Mouse (Mus musculus) liver, embryonic 15.5 days (tissue): Measurements from ENCODE around the gene Pecam1. TPM values are rescaled to one million over a fixed set of nuclear protein-coding genes. Genes with fewer than 3 reads are reported as not detected.

Experiments used
- ATAC-seq: fragments of 200-750 bp; cut with Nextera tagmentation; 2 replicates; pipeline ENCODE4 v1.8.0; 2017; ENCODE audit warnings: moderate number of reproducible peaks, mild to moderate bottlenecking, moderate library complexity; ENCODE audit not compliant: insufficient read depth
- H3K27ac ChIP-seq: fragments of 300-500 bp; sonication (generic); replicated peaks from 2 replicates; pipeline ENCODE4 v1.5.1; 2015; ENCODE audit warnings: mild to moderate bottlenecking, inconsistent platforms
- H3K27me3 ChIP-seq: fragments of 300-500 bp; sonication (generic); 2 replicates; pipeline ENCODE4 v1.6.1; 2015; ENCODE audit warnings: mild to moderate bottlenecking, inconsistent platforms
- H3K36me3 ChIP-seq: fragments of 300-500 bp; sonication (generic); replicated peaks from 2 replicates; pipeline ENCODE4 v1.6.1; 2015; ENCODE audit warnings: moderate library complexity, mild to moderate bottlenecking, inconsistent platforms
- H3K4me1 ChIP-seq: fragments of 300-500 bp; sonication (generic); replicated peaks from 2 replicates; pipeline ENCODE4 v1.6.1; 2015; ENCODE audit warnings: inconsistent platforms
- H3K4me2 ChIP-seq: fragments of 300-500 bp; sonication (generic); 2 replicates; pipeline ENCODE4 v1.6.1; 2015; ENCODE audit warnings: moderate library complexity, mild to moderate bottlenecking, inconsistent platforms
- H3K4me3 ChIP-seq: fragments of 300-500 bp; sonication (generic); replicated peaks from 2 replicates; pipeline ENCODE4 v1.5.1; 2015; ENCODE audit warnings: mild to moderate bottlenecking, inconsistent platforms
- H3K9ac ChIP-seq: fragments of 300-500 bp; sonication (generic); 2 replicates; pipeline ENCODE4 v1.6.1; 2015; ENCODE audit warnings: moderate library complexity, mild to moderate bottlenecking, inconsistent platforms
- H3K9me3 ChIP-seq: fragments of 300-500 bp; sonication (generic); replicated peaks from 2 replicates; pipeline ENCODE4 v1.6.1; 2016; ENCODE audit warnings: inconsistent platforms
- WGBS: fragments of 180-500 bp; shearing (Covaris S2); methylation state at CpG from one replicate; pipeline ENCODE4 v1.1.7; 2015; ENCODE audit warnings: mixed read lengths; ENCODE audit not compliant: insufficient replicate concordance; 5-methylcytosine and 5-hydroxymethylcytosine counted together
- polyA plus RNA-seq: library from polyadenylated mRNA; unstranded; fragments of >200 nt; fragmentation: Nextera tagmentation; extraction: Ambion mirVana; gene quantifications from 2 replicates; pipeline ENCODE4 v1.2.1, GENCODE M21; 2015

The Pecam1 gene
- polyA plus RNA-seq, 1 experiment from 2014 or later, result 7.0 TPM

GRCm38 (mm10) chr11:106692890-106693289 lies 57.5 kb downstream of the Pecam1 start:
- no peak overlapping the region for H3K4me2 ChIP-seq
- WGBS, result 61% methylated on average over 4 of the region's 4 CpGs

GRCm38 (mm10) chr11:106688375-106688774 lies 62.1 kb downstream of the Pecam1 start:
- H3K36me3 ChIP-seq, result no peaks in the 10 kb centered on the region
- no peak overlapping the region for H3K4me3 ChIP-seq
- H3K4me1 ChIP-seq, result no peaks in the 10 kb centered on the region
- no peaks in the 10 kb centered on the region for H3K27me3 ChIP-seq
- no peak overlapping the region for H3K9ac ChIP-seq
- no peak overlapping the region for H3K4me2 ChIP-seq
- H3K27ac ChIP-seq, result no peak overlapping the region
- 39% methylated on average over 5 of the region's 5 CpGs for WGBS
- no peak for ATAC-seq
- no peaks in the 10 kb centered on the region for H3K9me3 ChIP-seq

More at GRCm38 (mm10) chr11:106692890-106693289, 57.5 kb downstream of the Pecam1 start:
- H3K4me1 ChIP-seq, result 0 out of 2 replicates have a peak, but pooled peaks cover 3% of the 10 kb centered on the region
- ATAC-seq, result no peak
- H3K9ac ChIP-seq, result no peak overlapping the region
- no peaks in the 10 kb centered on the region for H3K27me3 ChIP-seq
- H3K4me3 ChIP-seq, result no peak overlapping the region
- H3K36me3 ChIP-seq, result no peaks in the 10 kb centered on the region
- H3K27ac ChIP-seq, result no peak overlapping the region
- no peaks in the 10 kb centered on the region for H3K9me3 ChIP-seq

DNA sequence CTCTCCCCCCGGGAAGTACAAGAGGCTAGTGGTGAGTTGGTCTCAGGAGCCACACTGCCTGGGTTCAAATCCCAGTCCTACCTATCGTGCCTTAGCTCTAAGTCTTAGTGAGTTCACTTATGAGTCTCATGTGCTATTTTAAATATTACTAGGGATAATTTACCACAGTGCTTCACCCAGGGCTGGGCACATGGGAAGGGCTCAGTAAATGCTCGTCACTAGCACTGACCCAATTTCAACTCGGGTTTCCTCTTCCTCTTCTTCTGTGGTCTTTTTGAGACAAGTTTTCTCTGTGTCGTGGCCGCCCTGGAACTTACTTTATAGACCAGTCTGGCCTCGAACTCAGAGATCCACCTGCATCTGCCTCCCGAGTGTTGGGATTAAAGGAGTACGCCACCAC lies 63.1 kb downstream of the Pecam1 start:
- Histone ChIP-seq H3K4me1 (no peaks in the 10 kb centered on the region), H3K27ac (no peak overlapping the region), H3K9me3 (no peaks in the 10 kb centered on the region), H3K4me2 (no peak overlapping the region), H3K36me3 (no peaks in the 10 kb centered on the region), H3K27me3 (no peaks in the 10 kb centered on the region), H3K4me3 (no peak overlapping the region), H3K9ac (no peak overlapping the region)
- WGBS, result 56% methylated on average over 9 of the region's 9 CpGs
- no peak for ATAC-seq

DNA sequence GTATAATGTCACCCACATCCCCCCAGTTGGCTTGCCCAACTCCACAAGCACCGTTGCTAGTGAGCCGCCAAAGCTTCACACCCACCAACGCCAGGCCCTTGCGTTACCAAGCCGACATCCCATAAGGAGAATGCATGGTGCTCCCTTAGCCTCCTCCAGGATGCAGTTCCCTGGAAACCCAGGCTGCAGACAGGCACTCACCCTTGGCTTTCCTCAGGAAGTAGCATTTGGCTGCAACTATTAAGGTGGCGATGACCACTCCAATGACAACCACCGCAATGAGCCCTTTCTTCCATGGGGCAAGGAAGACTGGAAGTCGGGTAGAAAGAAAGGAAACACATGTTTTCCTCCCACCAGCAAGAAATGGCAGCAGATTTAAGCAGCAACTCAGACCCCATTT lies 66.4 kb downstream of the Pecam1 start:
- no peaks in the 10 kb centered on the region for H3K9me3 ChIP-seq
- 76% methylated on average over 8 of the region's 8 CpGs for WGBS

GRCm38 (mm10) chr11:106683345-106683744 lies 67.1 kb downstream of the Pecam1 start:
- H3K27ac ChIP-seq, result no peak overlapping the region
- 59% methylated on average over 3 of the region's 3 CpGs for WGBS
- no peak overlapping the region for H3K9ac ChIP-seq
- H3K4me2 ChIP-seq, result no peak overlapping the region
- no peaks in the 10 kb centered on the region for H3K27me3 ChIP-seq
- H3K4me3 ChIP-seq, result no peak overlapping the region
- no peaks in the 10 kb centered on the region for H3K36me3 ChIP-seq
- H3K4me1 ChIP-seq, result no peaks in the 10 kb centered on the region
- ATAC-seq, result no peak
- H3K9me3 ChIP-seq, result no peaks in the 10 kb centered on the region

More for the DNA sequence above, 66.4 kb downstream of the Pecam1 start:
- H3K27ac ChIP-seq, result no peak overlapping the region
- H3K27me3 ChIP-seq, result no peaks in the 10 kb centered on the region
- no peak overlapping the region for H3K4me3 ChIP-seq
- no peak overlapping the region for H3K4me2 ChIP-seq
- H3K4me1 ChIP-seq, result no peaks in the 10 kb centered on the region
- ATAC-seq, result no peak
- H3K36me3 ChIP-seq, result no peaks in the 10 kb centered on the region
- no peak overlapping the region for H3K9ac ChIP-seq

GRCm38 (mm10) chr11:106681138-106681537 lies 69.3 kb downstream of the Pecam1 start:
- no peak overlapping the region for H3K9ac ChIP-seq
- H3K27me3 ChIP-seq, result no peaks in the 10 kb centered on the region
- no peaks in the 10 kb centered on the region for H3K4me1 ChIP-seq
- H3K4me2 ChIP-seq, result no peak overlapping the region
- 62% methylated on average over 6 of the region's 6 CpGs for WGBS
- no peaks in the 10 kb centered on the region for H3K36me3 ChIP-seq
- no peak for ATAC-seq
- H3K27ac ChIP-seq, result no peak overlapping the region
- H3K4me3 ChIP-seq, result no peak overlapping the region
- H3K9me3 ChIP-seq, result no peaks in the 10 kb centered on the region

DNA sequence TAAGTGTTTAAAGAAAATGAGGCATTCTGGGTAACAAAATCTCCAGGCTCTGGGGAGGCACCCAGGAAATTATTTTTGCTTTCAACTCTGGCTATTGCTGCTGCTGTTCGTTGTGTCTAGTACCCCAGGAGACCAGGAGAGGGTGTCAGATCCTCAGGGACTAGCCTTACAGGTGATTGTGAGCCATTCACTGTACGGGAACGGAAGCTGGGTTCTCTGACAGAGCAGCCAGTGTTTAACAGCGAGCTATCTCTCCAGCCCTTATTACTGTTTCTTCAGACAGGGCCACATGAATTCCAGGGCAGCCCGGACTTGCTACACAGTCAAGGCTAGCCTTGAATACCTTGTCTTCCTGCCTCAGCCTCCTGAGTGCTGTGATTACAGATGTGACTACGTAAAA lies 70.6 kb downstream of the Pecam1 start:
- Histone ChIP-seq H3K9ac (no peak overlapping the region), H3K36me3 (no peaks in the 10 kb centered on the region), H3K27me3 (no peaks in the 10 kb centered on the region), H3K9me3 (no peaks in the 10 kb centered on the region), H3K4me2 (no peak overlapping the region), H3K4me3 (no peak overlapping the region), H3K4me1 (peaks cover 11% of the 10 kb centered on the region), H3K27ac (no peak overlapping the region)
- no peak for ATAC-seq
- 58% methylated on average over 6 of the region's 6 CpGs for WGBS

GRCm38 (mm10) chr11:106677910-106678591 lies 72.4 kb downstream of the Pecam1 start:
- ATAC-seq, result no peak
- 74% methylated on average over 10 of the region's 10 CpGs for WGBS
- no peaks in the 10 kb centered on the region for H3K27me3 ChIP-seq
- H3K36me3 ChIP-seq, result no peaks in the 10 kb centered on the region
- no peak overlapping the region for H3K27ac ChIP-seq
- no peaks in the 10 kb centered on the region for H3K9me3 ChIP-seq
- H3K4me1 ChIP-seq, result peaks cover 24% of the 10 kb centered on the region
- no peak overlapping the region for H3K4me2 ChIP-seq
- no peak overlapping the region for H3K9ac ChIP-seq
- no peak overlapping the region for H3K4me3 ChIP-seq

DNA sequence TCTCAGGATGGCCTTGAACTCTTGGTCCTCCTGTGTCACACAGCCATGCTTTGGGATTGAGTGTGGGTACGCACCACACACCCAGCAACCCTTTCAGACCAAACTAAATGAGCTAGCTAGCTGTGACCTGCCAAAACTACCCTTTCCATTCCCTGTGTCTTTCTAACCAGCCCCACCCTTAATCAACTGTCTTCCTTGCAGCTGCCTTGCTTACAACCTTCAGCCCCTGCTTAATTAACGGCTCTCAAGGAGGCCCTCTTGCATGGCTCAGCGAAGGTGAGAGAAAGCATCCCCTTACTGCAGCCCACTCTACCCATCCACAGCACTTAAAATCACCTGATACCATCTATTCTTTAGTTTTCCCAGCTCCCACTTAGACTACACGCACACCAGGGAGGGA lies 73.1 kb downstream of the Pecam1 start:
- Histone ChIP-seq H3K4me1 (peaks cover 24% of the 10 kb centered on the region), H3K27me3 (no peaks in the 10 kb centered on the region), H3K9me3 (no peaks in the 10 kb centered on the region), H3K27ac (no peak overlapping the region), H3K4me3 (no peak overlapping the region), H3K36me3 (no peaks in the 10 kb centered on the region), H3K4me2 (no peak overlapping the region), H3K9ac (no peak overlapping the region)
- no peak for ATAC-seq
- WGBS, result 64% methylated on average over 4 of the region's 4 CpGs

DNA sequence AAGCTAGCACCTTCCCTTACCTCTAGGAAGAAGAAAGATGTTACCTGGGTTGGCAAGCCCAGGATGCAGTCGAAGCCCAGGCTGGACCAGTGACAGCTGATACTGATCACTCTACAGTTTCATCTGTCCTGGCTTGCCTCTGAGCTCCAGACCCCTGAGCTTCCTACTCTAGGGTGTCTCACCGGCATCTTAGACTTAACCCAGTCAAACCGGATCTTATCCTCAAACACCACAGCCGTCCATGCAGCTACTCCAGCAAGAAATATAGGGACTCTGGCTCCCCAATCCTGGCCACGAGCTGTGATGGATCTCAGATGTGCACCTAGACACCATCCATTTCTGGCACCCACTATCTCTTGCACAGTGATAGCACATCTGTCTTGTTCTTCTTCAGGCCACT lies 74.6 kb downstream of the Pecam1 start:
- no peak overlapping the region for H3K4me3 ChIP-seq
- peaks cover 24% of the 10 kb centered on the region for H3K4me1 ChIP-seq
- no peaks in the 10 kb centered on the region for H3K27me3 ChIP-seq
- H3K4me2 ChIP-seq, result no peak overlapping the region
- H3K9ac ChIP-seq, result no peak overlapping the region
- no peaks in the 10 kb centered on the region for H3K36me3 ChIP-seq
- peak overlapping the region; percentile 53 for H3K27ac ChIP-seq
- no peaks in the 10 kb centered on the region for H3K9me3 ChIP-seq
- WGBS, result 65% methylated on average over 5 of the region's 5 CpGs
- ATAC-seq, result no peak

DNA sequence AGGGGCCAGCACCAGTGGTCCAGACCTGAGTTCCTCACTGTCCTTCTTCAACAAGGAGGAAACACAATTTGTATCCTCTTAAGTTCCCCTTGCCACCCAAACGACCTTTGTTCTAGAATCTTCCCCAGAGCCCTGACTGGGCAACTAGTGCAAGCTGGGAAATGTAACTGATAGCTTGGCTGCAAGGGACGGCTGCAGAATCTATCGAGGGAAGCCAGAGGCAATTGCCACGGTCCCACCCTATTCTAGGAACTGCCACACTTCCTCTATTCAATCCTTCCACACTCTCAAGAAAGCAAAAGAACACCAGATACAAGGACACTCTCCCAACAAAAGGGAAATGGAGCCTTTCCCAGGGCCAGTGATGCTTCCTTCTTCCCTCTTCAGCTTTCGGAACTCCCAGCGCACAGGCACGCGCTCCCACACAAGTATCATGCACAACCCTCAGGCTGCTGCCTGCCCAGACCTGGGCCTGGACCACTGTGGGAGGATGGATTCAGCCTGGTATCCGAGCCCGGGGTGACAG lies 75.2 kb downstream of the Pecam1 start:
- Histone ChIP-seq H3K27ac (peak overlapping the region; percentile 53), H3K9ac (no peak overlapping the region)

More for the DNA sequence above, 75.2 kb downstream of the Pecam1 start:
- Histone ChIP-seq H3K27me3 (no peaks in the 10 kb centered on the region), H3K9me3 (no peaks in the 10 kb centered on the region), H3K4me1 (peaks cover 24% of the 10 kb centered on the region), H3K36me3 (no peaks in the 10 kb centered on the region), H3K4me2 (peak overlapping the region; percentile 41), H3K4me3 (no peak overlapping the region)
- peak; percentile 38; the same call in 1 of the 2 replicates for ATAC-seq
- 33% methylated on average over 10 of the region's 10 CpGs for WGBS
